Mouse (Mus musculus): ENCODE results near the gene Lypd6.

Gene Lypd6

GRCm38 (mm10) chr2:50110167-50110566 is 43.9 kb downstream of the Lypd6 start:
- DNase-seq (ENCODE audit: low spot score in 2 of 2), result no peak

GRCm38 (mm10) chr2:50111169-50111568 is 44.9 kb downstream of the Lypd6 start:
- no peak for DNase-seq (ENCODE audit: low spot score in 2 of 2)

- DNase-seq (ENCODE audit: low spot score in 2 of 2), result no peak
Observed at GRCm38 (mm10) chr2:50111609-50112008, 45.4 kb downstream of the Lypd6 start.

GRCm38 (mm10) chr2:50112427-50112826 is 46.2 kb downstream of the Lypd6 start:
- DNase-seq (ENCODE audit: low spot score in 2 of 2), result no peak

- DNase-seq (ENCODE audit: low spot score in 2 of 2), result no peak
Observed at GRCm38 (mm10) chr2:50119101-50119500, 52.9 kb downstream of the Lypd6 start.

GRCm38 (mm10) chr2:50120839-50121238 is 54.6 kb downstream of the Lypd6 start:
- no peak for DNase-seq (ENCODE audit: low spot score in 2 of 2)

- no peak for DNase-seq (ENCODE audit: low spot score in 2 of 2)
Observed at GRCm38 (mm10) chr2:50123376-50123775, 57.1 kb downstream of the Lypd6 start.

GRCm38 (mm10) chr2:50127513-50128175 is 61.4 kb downstream of the Lypd6 start:
- DNase-seq (ENCODE audit: low spot score in 2 of 2), result no peak

GRCm38 (mm10) chr2:50128322-50129277 is 62.4 kb downstream of the Lypd6 start:
- DNase-seq (ENCODE audit: low spot score in 2 of 2), result no peak

- no peak for DNase-seq (ENCODE audit: low spot score in 2 of 2)
Observed at GRCm38 (mm10) chr2:50130674-50131073, 64.4 kb downstream of the Lypd6 start.

GRCm38 (mm10) chr2:50143672-50144071 is 77.4 kb downstream of the Lypd6 start:
- DNase-seq (ENCODE audit: low spot score in 2 of 2), result no peak

- DNase-seq (ENCODE audit: low spot score in 2 of 2), result no peak
Observed at GRCm38 (mm10) chr2:50147308-50147707, 81.1 kb downstream of the Lypd6 start.

GRCm38 (mm10) chr2:50149257-50150202 is 83.3 kb downstream of the Lypd6 start:
- DNase-seq (ENCODE audit: low spot score in 2 of 2), result no peak

- no peak for DNase-seq (ENCODE audit: low spot score in 2 of 2)
Observed at GRCm38 (mm10) chr2:50150203-50150590, 84.0 kb downstream of the Lypd6 start.

GRCm38 (mm10) chr2:50150816-50151215 is 84.6 kb downstream of the Lypd6 start:
- DNase-seq (ENCODE audit: low spot score in 2 of 2), result no peak

- no peak for DNase-seq (ENCODE audit: low spot score in 2 of 2)
Observed at GRCm38 (mm10) chr2:50151401-50151800, 85.2 kb downstream of the Lypd6 start.

- no peak for DNase-seq (ENCODE audit: low spot score in 2 of 2)
Observed at GRCm38 (mm10) chr2:50151879-50152278, 85.7 kb downstream of the Lypd6 start.

GRCm38 (mm10) chr2:50156009-50156408 is 89.8 kb downstream of the Lypd6 start:
- DNase-seq (ENCODE audit: low spot score in 2 of 2), result no peak

- DNase-seq (ENCODE audit: low spot score in 2 of 2), result no peak
Observed at GRCm38 (mm10) chr2:50160069-50160468, 93.8 kb downstream of the Lypd6 start.

GRCm38 (mm10) chr2:50163608-50164007 is 97.4 kb downstream of the Lypd6 start:
- DNase-seq (ENCODE audit: low spot score in 2 of 2), result no peak

GRCm38 (mm10) chr2:50165277-50165676 is 99.0 kb downstream of the Lypd6 start:
- DNase-seq (ENCODE audit: low spot score in 2 of 2), result no peak

GRCm38 (mm10) chr2:50166082-50166481 is 99.9 kb downstream of the Lypd6 start:
- no peak for DNase-seq (ENCODE audit: low spot score in 2 of 2)
